Mouse (Mus musculus): ENCODE measurements around the gene Bpifb9a. TPM values are rescaled to one million over a fixed set of nuclear protein-coding genes. Genes with fewer than 3 reads are reported as not detected.
"Not testable (repeated sequence)": the region's sequence is repeated elsewhere in the genome, so short reads cannot be mapped to it uniquely, and the experiment has no call there.

Bpifb9a gene
- polyA plus RNA-seq (2015; fragmentation: Nextera tagmentation; extraction: Ambion mirVana) = not detected in 2 replicates

GRCm38 (mm10) chr2:154257554-154257953, at the start of gene Bpifb9a:
Gene Bpifb9a, plus strand, starts transcription at chr2:154257854.
- not testable (repeated sequence) for H3K27ac ChIP-seq (ENCODE audit: low read length); H3K4me3 ChIP-seq (ENCODE audit: low read depth, low read length); H3K9ac ChIP-seq (ENCODE audit: low read depth, low read length); H3K27me3 ChIP-seq (ENCODE audit: control insufficient read depth, insufficient read depth, low read depth, low read length); H3K9me3 ChIP-seq (replicated peaks; ENCODE audit: control insufficient read depth, low read length, poor library complexity, severe bottlenecking); H3K4me1 ChIP-seq (ENCODE audit: control insufficient read depth, insufficient read depth, low read length); H3K4me2 ChIP-seq (ENCODE audit: low read length); ATAC-seq; H3K36me3 ChIP-seq (ENCODE audit: control insufficient read depth, insufficient read depth, low read length)
- 86% methylated on average over 5 of the region's 5 CpGs for WGBS

- ATAC-seq = no peak
- H3K4me2 ChIP-seq (ENCODE audit: low read length) = no peak overlapping the region
- H3K9me3 ChIP-seq (replicated peaks; ENCODE audit: control insufficient read depth, low read length, poor library complexity, severe bottlenecking) = no peaks in the 10 kb centered on the region
- H3K4me1 ChIP-seq (ENCODE audit: control insufficient read depth, insufficient read depth, low read length) = peaks cover 9% of the 10 kb centered on the region; the same call in 1 of the 2 replicates
- H3K4me3 ChIP-seq (ENCODE audit: low read depth, low read length) = no peak overlapping the region
- H3K27me3 ChIP-seq (ENCODE audit: control insufficient read depth, insufficient read depth, low read depth, low read length) = no peaks in the 10 kb centered on the region
- no peak overlapping the region for H3K27ac ChIP-seq (ENCODE audit: low read length)
- no peaks in the 10 kb centered on the region for H3K36me3 ChIP-seq (ENCODE audit: control insufficient read depth, insufficient read depth, low read length)
- 0 out of 2 replicates have a peak overlapping the region, but pooled peaks have one; percentile 25 for H3K9ac ChIP-seq (ENCODE audit: low read depth, low read length)
- 6% methylated on average over 3 of the region's 3 CpGs for WGBS
Measured at GRCm38 (mm10) chr2:154209112-154209511, 48.5 kb upstream of the Bpifb9a start.

GRCm38 (mm10) chr2:154211121-154211520, 46.5 kb upstream of the Bpifb9a start:
- WGBS = 15% methylated on average over 1 of the region's 1 CpGs
- Histone ChIP-seq H3K36me3 (ENCODE audit: control insufficient read depth, insufficient read depth, low read length) (no peaks in the 10 kb centered on the region), H3K4me1 (ENCODE audit: control insufficient read depth, insufficient read depth, low read length) (peaks cover 9% of the 10 kb centered on the region; the same call in 1 of the 2 replicates), H3K27ac (ENCODE audit: low read length) (peak overlapping the region; percentile 15; the same call in 1 of the 2 replicates), H3K9me3 (replicated peaks; ENCODE audit: control insufficient read depth, low read length, poor library complexity, severe bottlenecking) (no peaks in the 10 kb centered on the region), H3K9ac (ENCODE audit: low read depth, low read length) (no peak overlapping the region), H3K4me3 (ENCODE audit: low read depth, low read length) (no peak overlapping the region), H3K4me2 (ENCODE audit: low read length) (no peak overlapping the region), H3K27me3 (ENCODE audit: control insufficient read depth, insufficient read depth, low read depth, low read length) (no peaks in the 10 kb centered on the region)
- peak; percentile 89 for ATAC-seq

GRCm38 (mm10) chr2:154211881-154212280, 45.8 kb upstream of the Bpifb9a start:
- Histone ChIP-seq H3K36me3 (ENCODE audit: control insufficient read depth, insufficient read depth, low read length) (no peaks in the 10 kb centered on the region), H3K4me3 (ENCODE audit: low read depth, low read length) (no peak overlapping the region), H3K9me3 (replicated peaks; ENCODE audit: control insufficient read depth, low read length, poor library complexity, severe bottlenecking) (no peaks in the 10 kb centered on the region), H3K9ac (ENCODE audit: low read depth, low read length) (no peak overlapping the region), H3K4me2 (ENCODE audit: low read length) (no peak overlapping the region), H3K27me3 (ENCODE audit: control insufficient read depth, insufficient read depth, low read depth, low read length) (no peaks in the 10 kb centered on the region), H3K27ac (ENCODE audit: low read length) (no peak overlapping the region), H3K4me1 (ENCODE audit: control insufficient read depth, insufficient read depth, low read length) (peaks cover 9% of the 10 kb centered on the region; the same call in 1 of the 2 replicates)
- ATAC-seq = no peak
- 90% methylated on average over 4 of the region's 4 CpGs for WGBS

GRCm38 (mm10) chr2:154215191-154215590, 42.5 kb upstream of the Bpifb9a start:
- Histone ChIP-seq H3K4me1 (ENCODE audit: control insufficient read depth, insufficient read depth, low read length) (peaks cover 9% of the 10 kb centered on the region; the same call in 1 of the 2 replicates), H3K36me3 (ENCODE audit: control insufficient read depth, insufficient read depth, low read length) (no peaks in the 10 kb centered on the region), H3K4me3 (ENCODE audit: low read depth, low read length) (no peak overlapping the region), H3K27ac (ENCODE audit: low read length) (no peak overlapping the region), H3K4me2 (ENCODE audit: low read length) (no peak overlapping the region), H3K9me3 (replicated peaks; ENCODE audit: control insufficient read depth, low read length, poor library complexity, severe bottlenecking) (no peaks in the 10 kb centered on the region), H3K27me3 (ENCODE audit: control insufficient read depth, insufficient read depth, low read depth, low read length) (no peaks in the 10 kb centered on the region), H3K9ac (ENCODE audit: low read depth, low read length) (no peak overlapping the region)
- 16% methylated on average over 5 of the region's 5 CpGs for WGBS
- ATAC-seq = no peak

- no peak overlapping the region for H3K4me3 ChIP-seq (ENCODE audit: low read depth, low read length)
- no peak overlapping the region for H3K27ac ChIP-seq (ENCODE audit: low read length)
- WGBS = 82% methylated on average over 5 of the region's 5 CpGs
- no peaks in the 10 kb centered on the region for H3K36me3 ChIP-seq (ENCODE audit: control insufficient read depth, insufficient read depth, low read length)
- H3K9me3 ChIP-seq (replicated peaks; ENCODE audit: control insufficient read depth, low read length, poor library complexity, severe bottlenecking) = no peaks in the 10 kb centered on the region
- H3K4me1 ChIP-seq (ENCODE audit: control insufficient read depth, insufficient read depth, low read length) = peaks cover 10% of the 10 kb centered on the region
- ATAC-seq = no peak
- no peaks in the 10 kb centered on the region for H3K27me3 ChIP-seq (ENCODE audit: control insufficient read depth, insufficient read depth, low read depth, low read length)
- no peak overlapping the region for H3K4me2 ChIP-seq (ENCODE audit: low read length)
- H3K9ac ChIP-seq (ENCODE audit: low read depth, low read length) = no peak overlapping the region
Measured at GRCm38 (mm10) chr2:154219950-154220349, 37.7 kb upstream of the Bpifb9a start.

GRCm38 (mm10) chr2:154223265-154223916, 34.3 kb upstream of the Bpifb9a start, which contains the start of gene Bpifb5:
Gene Bpifb5, plus strand, starts transcription at chr2:154223742.
- H3K4me1 ChIP-seq (ENCODE audit: control insufficient read depth, insufficient read depth, low read length) = peaks cover 10% of the 10 kb centered on the region

GRCm38 (mm10) chr2:154223917-154224273, 33.8 kb upstream of the Bpifb9a start:
- no peaks in the 10 kb centered on the region for H3K9me3 ChIP-seq (replicated peaks; ENCODE audit: control insufficient read depth, low read length, poor library complexity, severe bottlenecking)
- WGBS = 10% methylated on average over 2 of the region's 2 CpGs
- H3K36me3 ChIP-seq (ENCODE audit: control insufficient read depth, insufficient read depth, low read length) = no peaks in the 10 kb centered on the region
- ATAC-seq = peak; percentile 53; the same call in 1 of the 2 replicates
- no peak overlapping the region for H3K9ac ChIP-seq (ENCODE audit: low read depth, low read length)
- H3K4me3 ChIP-seq (ENCODE audit: low read depth, low read length) = no peak overlapping the region
- peak overlapping the region; percentile 46; the same call in 1 of the 2 replicates for H3K27ac ChIP-seq (ENCODE audit: low read length)
- H3K27me3 ChIP-seq (ENCODE audit: control insufficient read depth, insufficient read depth, low read depth, low read length) = no peaks in the 10 kb centered on the region
- H3K4me1 ChIP-seq (ENCODE audit: control insufficient read depth, insufficient read depth, low read length) = peaks cover 10% of the 10 kb centered on the region
- no peak overlapping the region for H3K4me2 ChIP-seq (ENCODE audit: low read length)

More at GRCm38 (mm10) chr2:154223265-154223916, 34.3 kb upstream of the Bpifb9a start, which contains the start of gene Bpifb5:
- no peaks in the 10 kb centered on the region for H3K9me3 ChIP-seq (replicated peaks; ENCODE audit: control insufficient read depth, low read length, poor library complexity, severe bottlenecking)
- H3K4me2 ChIP-seq (ENCODE audit: low read length) = no peak within 1 kb of the TSS
- H3K4me3 ChIP-seq (ENCODE audit: low read depth, low read length) = no peak within 1 kb of the TSS
- no peaks in the 10 kb centered on the region for H3K36me3 ChIP-seq (ENCODE audit: control insufficient read depth, insufficient read depth, low read length)
- no peaks in the 10 kb centered on the region for H3K27me3 ChIP-seq (ENCODE audit: control insufficient read depth, insufficient read depth, low read depth, low read length)
- ATAC-seq = peak; percentile 85
- peak within 1 kb of the TSS; percentile 46; the same call in 1 of the 2 replicates for H3K27ac ChIP-seq (ENCODE audit: low read length)
- no peak within 1 kb of the TSS for H3K9ac ChIP-seq (ENCODE audit: low read depth, low read length)
- WGBS = 4% methylated on average over 14 of the region's 14 CpGs

- 69% methylated on average over 4 of the region's 4 CpGs for WGBS
- peaks cover 10% of the 10 kb centered on the region for H3K4me1 ChIP-seq (ENCODE audit: control insufficient read depth, insufficient read depth, low read length)
- no peaks in the 10 kb centered on the region for H3K9me3 ChIP-seq (replicated peaks; ENCODE audit: control insufficient read depth, low read length, poor library complexity, severe bottlenecking)
- H3K27ac ChIP-seq (ENCODE audit: low read length) = no peak overlapping the region
- H3K27me3 ChIP-seq (ENCODE audit: control insufficient read depth, insufficient read depth, low read depth, low read length) = no peaks in the 10 kb centered on the region
- no peak overlapping the region for H3K4me3 ChIP-seq (ENCODE audit: low read depth, low read length)
- no peaks in the 10 kb centered on the region for H3K36me3 ChIP-seq (ENCODE audit: control insufficient read depth, insufficient read depth, low read length)
- no peak overlapping the region for H3K4me2 ChIP-seq (ENCODE audit: low read length)
- H3K9ac ChIP-seq (ENCODE audit: low read depth, low read length) = no peak overlapping the region
- ATAC-seq = no peak
Measured at GRCm38 (mm10) chr2:154226991-154227390, 30.7 kb upstream of the Bpifb9a start.

Measured in midbrain, embryonic 16.5 days (tissue).